Mouse (Mus musculus): Measurements from ENCODE around the gene Olfr323.

- TF ChIP-seq POLR2A (IDR thresholded peaks at IDR 0.05; ENCODE audit: control insufficient read depth, extremely low read depth, insufficient read depth, low read length, poor library complexity): no peak
- no peak for TF ChIP-seq CTCF (IDR thresholded peaks at IDR 0.05; ENCODE audit: borderline replicate concordance, control insufficient read depth, extremely low read depth, insufficient read depth, low read length, poor library complexity)
These were observed 25.1 kb downstream of the Olfr323 start for GRCm38 (mm10) chr11:58605228-58605627.

Data from thymus, adult 2 months (tissue).